Mouse (Mus musculus) kidney, adult 2 months (tissue): ENCODE data around the gene Uggt2.

ENCODE experiments used
- CTCF ChIP-seq: fragments of 200-500 bp; conservative IDR thresholded peaks from 2 replicates; pipeline ENCODE4 v1.5.1; 2011; ENCODE audit warnings: low read depth, mild to moderate bottlenecking, control low read depth, low read length, moderate library complexity, mixed read lengths; ENCODE audit not compliant: insufficient read depth, insufficient read length
- POLR2A ChIP-seq: fragments of 200-500 bp; IDR thresholded peaks from one replicate; pipeline ENCODE4 v1.6.1; 2011; ENCODE audit warnings: low read depth, low read length, control low read depth

- TF ChIP-seq CTCF (no peak), POLR2A (no peak)
These were observed 61.5 kb downstream of the Uggt2 start for GRCm38 (mm10) chr14:119037755-119038154.
